Mouse (Mus musculus): ENCODE measurements around the gene Man1c1.

DNA sequence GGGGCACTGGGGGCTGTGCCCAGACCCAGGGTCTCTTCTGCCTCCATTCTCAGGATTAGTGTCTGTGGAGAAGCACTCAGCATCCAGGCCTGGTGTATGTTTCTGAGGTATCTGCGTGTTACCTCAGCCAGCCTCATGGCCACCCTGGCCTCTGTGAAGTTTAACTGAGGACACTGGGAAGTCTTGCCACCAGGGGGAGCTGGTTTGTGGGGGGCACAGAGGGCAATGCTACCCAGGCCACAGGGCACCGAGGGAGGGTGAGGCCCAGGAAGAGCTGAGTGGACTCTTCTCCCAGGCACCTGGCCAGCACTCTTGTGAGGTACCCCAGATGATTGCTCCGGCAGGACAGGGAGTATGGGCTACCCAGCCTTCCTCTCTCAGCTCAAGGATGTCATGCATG, 120.6 kb downstream of the Man1c1 start:
- TF ChIP-seq POLR2A (IDR thresholded peaks at IDR 0.05; ENCODE audit: borderline replicate concordance, extremely low read depth, insufficient read depth, insufficient read length, poor library complexity, severe bottlenecking), result no peak
- peak; percentile 39; the same call in 1 of the 2 replicates for TF ChIP-seq CTCF (IDR thresholded peaks at IDR 0.05; ENCODE audit: borderline replicate concordance, extremely low read depth, insufficient read depth, insufficient read length)

Data from brain, embryonic 14.5 days (tissue).